Mouse (Mus musculus): ENCODE data around the gene Myo18a. TPM values are rescaled to one million over a fixed set of nuclear protein-coding genes. Genes with fewer than 3 reads are reported as not detected.

Gene Myo18a
- polyA plus RNA-seq, 1 experiment from 2014 or later = 26.4 TPM

DNA sequence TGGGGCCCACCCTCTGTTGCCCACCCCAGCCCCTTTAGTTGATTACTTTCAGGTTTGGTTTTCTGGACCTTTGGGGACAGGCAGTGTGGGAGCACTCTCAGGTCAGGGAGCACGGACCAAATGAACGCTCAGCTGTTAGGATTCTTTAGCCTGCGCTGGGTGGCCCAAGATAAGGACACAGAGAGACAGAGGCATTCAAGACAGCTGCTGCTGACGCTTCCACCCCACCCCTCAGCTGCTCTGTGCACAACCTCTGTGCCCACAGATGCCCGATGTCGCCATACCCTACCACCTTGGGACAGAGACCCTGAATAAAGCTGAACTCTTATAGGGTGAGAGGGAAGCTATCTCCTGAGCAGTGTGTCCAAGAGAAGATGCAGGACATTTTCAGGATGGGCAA lies 47.0 kb downstream of the Myo18a start:
- 88% methylated on average over 6 of the region's 6 CpGs for WGBS
- no peak for DNase-seq (ENCODE audit: extremely low spot score, low spot score)
- Histone ChIP-seq H3K9me3 (no peaks in the 10 kb centered on the region), H3K36me3 (replicated peaks) (peaks cover 8% of the 10 kb centered on the region), H3K27me3 (ENCODE audit: poor library complexity, severe bottlenecking) (no peaks in the 10 kb centered on the region), H3K27ac (0 out of 2 replicates have a peak overlapping the region, but pooled peaks have one; percentile 8), H3K4me3 (no peak overlapping the region), H3K4me1 (peaks cover 42% of the 10 kb centered on the region)

GRCm38 (mm10) chr11:77813969-77814368 lies 50.9 kb downstream of the Myo18a start:
- Histone ChIP-seq H3K4me3 (no peak overlapping the region), H3K9me3 (no peaks in the 10 kb centered on the region), H3K27me3 (ENCODE audit: poor library complexity, severe bottlenecking) (no peaks in the 10 kb centered on the region), H3K27ac (no peak overlapping the region), H3K36me3 (replicated peaks) (peaks cover 24% of the 10 kb centered on the region), H3K4me1 (peaks cover 8% of the 10 kb centered on the region)
- WGBS = 85% methylated on average over 2 of the region's 2 CpGs
- no peak for DNase-seq (ENCODE audit: extremely low spot score, low spot score)

- H3K27me3 ChIP-seq (ENCODE audit: poor library complexity, severe bottlenecking) = no peaks in the 10 kb centered on the region
- H3K27ac ChIP-seq = no peak overlapping the region
- peaks cover 2% of the 10 kb centered on the region; the same call in 1 of the 2 replicates for H3K4me1 ChIP-seq
- peak; percentile 64 for DNase-seq (ENCODE audit: extremely low spot score, low spot score)
- peaks cover 34% of the 10 kb centered on the region for H3K36me3 ChIP-seq (replicated peaks)
- 23% methylated on average over 3 of the region's 3 CpGs for WGBS
- no peaks in the 10 kb centered on the region for H3K9me3 ChIP-seq
- H3K4me3 ChIP-seq = no peak overlapping the region
Observed at GRCm38 (mm10) chr11:77816003-77816402, 53.0 kb downstream of the Myo18a start.

DNA sequence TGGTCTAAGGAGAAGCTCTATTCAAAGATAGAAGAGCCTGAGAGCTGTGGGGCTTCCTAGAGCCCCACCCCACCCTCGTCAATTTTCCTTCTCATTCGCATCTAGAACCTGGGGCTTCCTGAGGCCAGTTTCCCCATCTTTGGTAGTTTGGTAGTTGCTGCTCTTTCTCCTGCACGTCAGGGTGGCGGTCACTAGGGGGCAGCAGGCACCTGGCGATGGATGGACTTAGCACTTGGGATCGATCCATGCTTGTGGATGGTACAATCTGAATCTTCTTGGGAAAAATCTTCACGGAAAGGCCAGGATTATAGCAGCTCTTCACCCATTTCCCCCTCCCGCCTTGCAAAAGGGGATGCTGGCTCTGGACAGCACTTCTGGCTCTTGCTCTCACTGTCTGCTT lies 58.6 kb downstream of the Myo18a start:
- Histone ChIP-seq H3K36me3 (replicated peaks) (peaks cover 43% of the 10 kb centered on the region), H3K27me3 (ENCODE audit: poor library complexity, severe bottlenecking) (peaks cover 43% of the 10 kb centered on the region), H3K9me3 (no peaks in the 10 kb centered on the region), H3K27ac (no peak overlapping the region), H3K4me3 (no peak overlapping the region), H3K4me1 (peaks cover 27% of the 10 kb centered on the region)
- 15% methylated on average over 8 of the region's 8 CpGs for WGBS
- DNase-seq (ENCODE audit: extremely low spot score, low spot score) = peak; percentile 71

- Histone ChIP-seq H3K4me1 (peaks cover 32% of the 10 kb centered on the region), H3K27ac (no peak overlapping the region), H3K9me3 (no peaks in the 10 kb centered on the region), H3K4me3 (no peak overlapping the region), H3K36me3 (replicated peaks) (peaks cover 43% of the 10 kb centered on the region), H3K27me3 (ENCODE audit: poor library complexity, severe bottlenecking) (peaks cover 54% of the 10 kb centered on the region)
- 19% methylated on average over 7 of the region's 7 CpGs for WGBS
- peak; percentile 83 for DNase-seq (ENCODE audit: extremely low spot score, low spot score)
Observed at GRCm38 (mm10) chr11:77822781-77823180, 59.7 kb downstream of the Myo18a start.

GRCm38 (mm10) chr11:77825853-77826252 lies 62.8 kb downstream of the Myo18a start:
- Histone ChIP-seq H3K9me3 (no peaks in the 10 kb centered on the region), H3K4me1 (peaks cover 50% of the 10 kb centered on the region), H3K27me3 (ENCODE audit: poor library complexity, severe bottlenecking) (peaks cover 80% of the 10 kb centered on the region), H3K36me3 (replicated peaks) (peaks cover 36% of the 10 kb centered on the region), H3K4me3 (no peak overlapping the region), H3K27ac (0 out of 2 replicates have a peak overlapping the region, but pooled peaks have one; percentile 9)
- under 1% methylated on average over 5 of the region's 5 CpGs for WGBS
- DNase-seq (ENCODE audit: extremely low spot score, low spot score) = peak; percentile 55

DNA sequence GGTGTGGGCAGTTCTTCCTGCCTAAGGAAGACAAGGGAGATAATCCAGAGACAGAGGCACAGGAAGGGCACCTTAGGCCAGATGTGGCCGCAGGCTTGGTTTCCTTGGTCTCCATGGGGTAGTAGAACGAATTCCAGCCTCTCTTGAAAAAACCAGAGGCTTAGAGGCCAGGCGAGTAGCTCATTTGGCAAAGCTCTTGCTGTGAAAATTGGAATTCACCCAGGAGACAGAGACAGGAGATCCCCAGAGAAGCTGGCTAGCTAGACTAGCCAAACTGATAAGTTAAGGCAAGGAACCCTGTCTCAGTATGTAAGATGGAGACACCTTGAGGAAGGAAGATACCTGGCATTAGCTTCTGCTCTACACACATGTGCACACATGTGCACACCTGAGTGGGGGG lies 63.3 kb downstream of the Myo18a start:
- Histone ChIP-seq H3K4me3 (no peak overlapping the region), H3K27ac (0 out of 2 replicates have a peak overlapping the region, but pooled peaks have one; percentile 9), H3K9me3 (no peaks in the 10 kb centered on the region), H3K36me3 (replicated peaks) (peaks cover 31% of the 10 kb centered on the region), H3K27me3 (ENCODE audit: poor library complexity, severe bottlenecking) (peaks cover 80% of the 10 kb centered on the region), H3K4me1 (peaks cover 54% of the 10 kb centered on the region)
- DNase-seq (ENCODE audit: extremely low spot score, low spot score) = no peak
- WGBS = 39% methylated on average over 3 of the region's 3 CpGs

DNA sequence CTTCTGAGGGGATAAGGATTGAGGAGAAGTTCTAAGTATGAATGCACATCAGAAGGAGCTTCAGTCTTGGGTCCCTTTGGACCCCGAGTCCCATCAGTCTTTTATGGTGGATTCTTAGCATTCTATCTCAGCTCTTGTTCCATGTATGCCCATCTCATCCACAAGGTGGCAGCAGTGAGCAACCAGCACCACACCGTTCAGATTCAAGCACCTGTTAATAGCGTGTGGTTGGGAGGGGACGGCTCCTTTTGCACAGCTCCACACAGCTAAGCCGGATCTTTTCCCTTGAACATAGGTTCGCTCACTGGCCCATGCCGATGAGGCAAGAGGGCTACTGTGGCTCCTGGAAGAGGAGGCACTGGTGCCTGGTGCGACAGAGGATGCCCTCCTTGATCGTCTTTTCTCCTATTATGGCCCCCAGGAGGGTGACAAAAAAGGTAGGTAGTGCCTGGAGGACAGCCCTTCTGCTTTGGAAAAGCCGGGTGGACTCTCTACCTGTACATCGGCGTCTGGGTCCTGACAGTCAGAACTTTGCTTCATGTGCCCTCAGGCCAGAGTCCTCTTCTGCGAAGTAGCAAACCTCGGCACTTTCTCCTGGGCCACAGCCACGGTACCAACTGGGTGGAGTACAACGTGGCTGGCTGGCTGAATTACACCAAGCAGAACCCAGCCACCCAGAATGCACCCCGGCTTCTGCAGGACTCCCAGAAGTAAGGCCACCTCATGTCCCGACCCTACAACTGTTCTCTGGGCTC lies 64.4 kb downstream of the Myo18a start:
- peaks cover 33% of the 10 kb centered on the region for H3K36me3 ChIP-seq (replicated peaks)
- H3K27me3 ChIP-seq (ENCODE audit: poor library complexity, severe bottlenecking) = peaks cover 77% of the 10 kb centered on the region
- H3K4me1 ChIP-seq = peaks cover 48% of the 10 kb centered on the region
- WGBS = 55% methylated on average over 18 of the region's 18 CpGs
- DNase-seq (ENCODE audit: extremely low spot score, low spot score) = peak; percentile 83
- H3K27ac ChIP-seq = 0 out of 2 replicates have a peak overlapping the region, but pooled peaks have one; percentile 41
- H3K9me3 ChIP-seq = no peaks in the 10 kb centered on the region
- H3K4me3 ChIP-seq = no peak overlapping the region

- H3K36me3 ChIP-seq (replicated peaks) = peaks cover 39% of the 10 kb centered on the region
- no peaks in the 10 kb centered on the region for H3K9me3 ChIP-seq
- no peak overlapping the region for H3K4me3 ChIP-seq
- peaks cover 81% of the 10 kb centered on the region for H3K27me3 ChIP-seq (ENCODE audit: poor library complexity, severe bottlenecking)
- WGBS = 87% methylated on average over 5 of the region's 5 CpGs
- DNase-seq (ENCODE audit: extremely low spot score, low spot score) = no peak
- peaks cover 40% of the 10 kb centered on the region for H3K4me1 ChIP-seq
- no peak overlapping the region for H3K27ac ChIP-seq
Observed at GRCm38 (mm10) chr11:77828163-77828562, 65.1 kb downstream of the Myo18a start.

- peaks cover 39% of the 10 kb centered on the region for H3K4me1 ChIP-seq
- peaks cover 29% of the 10 kb centered on the region for H3K36me3 ChIP-seq (replicated peaks)
- 89% methylated on average over 23 of the region's 23 CpGs for WGBS
- DNase-seq (ENCODE audit: extremely low spot score, low spot score) = no peak
- no peak overlapping the region for H3K4me3 ChIP-seq
- peak overlapping the region; percentile 41; the same call in 1 of the 2 replicates for H3K27ac ChIP-seq
- no peaks in the 10 kb centered on the region for H3K9me3 ChIP-seq
- H3K27me3 ChIP-seq (ENCODE audit: poor library complexity, severe bottlenecking) = peaks cover 70% of the 10 kb centered on the region
Observed at GRCm38 (mm10) chr11:77829043-77829841, 66.2 kb downstream of the Myo18a start.

- H3K27me3 ChIP-seq (ENCODE audit: poor library complexity, severe bottlenecking) = peaks cover 54% of the 10 kb centered on the region
- DNase-seq (ENCODE audit: extremely low spot score, low spot score) = no peak
- no peaks in the 10 kb centered on the region for H3K9me3 ChIP-seq
- peaks cover 37% of the 10 kb centered on the region for H3K4me1 ChIP-seq
- 59% methylated on average over 7 of the region's 7 CpGs for WGBS
- peaks cover 40% of the 10 kb centered on the region for H3K36me3 ChIP-seq (replicated peaks)
- no peak overlapping the region for H3K4me3 ChIP-seq
- H3K27ac ChIP-seq = peak overlapping the region; percentile 54
Observed at GRCm38 (mm10) chr11:77830875-77831274, 67.8 kb downstream of the Myo18a start.

DNA sequence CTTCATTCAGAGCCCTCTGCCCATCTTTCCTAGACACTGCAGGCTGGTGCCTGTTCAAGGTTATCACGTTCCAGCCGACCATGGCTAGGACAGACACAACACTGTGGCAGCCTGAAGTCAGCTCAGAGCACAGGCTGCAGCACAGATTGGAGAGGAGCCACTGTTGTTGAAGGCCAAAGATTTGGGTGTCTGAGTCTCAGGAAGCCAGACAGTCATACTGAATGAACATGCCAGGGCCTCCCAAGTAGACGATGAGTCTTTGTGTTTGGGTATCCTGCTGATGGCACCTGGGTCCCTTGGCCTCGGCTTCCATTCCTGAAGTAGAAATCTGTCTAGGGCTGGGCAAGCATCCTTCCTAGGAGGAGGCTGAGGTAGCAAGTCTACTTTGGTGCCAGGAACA lies 69.5 kb downstream of the Myo18a start:
- DNase-seq (ENCODE audit: extremely low spot score, low spot score) = no peak
- Histone ChIP-seq H3K9me3 (no peaks in the 10 kb centered on the region), H3K36me3 (replicated peaks) (peaks cover 49% of the 10 kb centered on the region), H3K27me3 (ENCODE audit: poor library complexity, severe bottlenecking) (peaks cover 46% of the 10 kb centered on the region), H3K4me3 (no peak overlapping the region), H3K27ac (no peak overlapping the region), H3K4me1 (peaks cover 33% of the 10 kb centered on the region)
- WGBS = 87% methylated on average over 4 of the region's 4 CpGs

GRCm38 (mm10) chr11:77835109-77835508 lies 72.1 kb downstream of the Myo18a start:
- no peak overlapping the region for H3K27ac ChIP-seq
- 80% methylated on average over 3 of the region's 3 CpGs for WGBS
- H3K4me3 ChIP-seq = no peak overlapping the region
- DNase-seq (ENCODE audit: extremely low spot score, low spot score) = no peak
- no peaks in the 10 kb centered on the region for H3K9me3 ChIP-seq
- H3K27me3 ChIP-seq (ENCODE audit: poor library complexity, severe bottlenecking) = peaks cover 27% of the 10 kb centered on the region; the same call in 1 of the 2 replicates
- H3K36me3 ChIP-seq (replicated peaks) = peaks cover 40% of the 10 kb centered on the region
- peaks cover 33% of the 10 kb centered on the region for H3K4me1 ChIP-seq
